Mouse (Mus musculus): ENCODE measurements around the gene Gnb1. TPM values are rescaled to one million over a fixed set of nuclear protein-coding genes. Genes with fewer than 3 reads are reported as not detected.

Gene Gnb1
- total and polyA plus RNA-seq, 3 experiments, result 147 to 257 (median 151) TPM

DNA sequence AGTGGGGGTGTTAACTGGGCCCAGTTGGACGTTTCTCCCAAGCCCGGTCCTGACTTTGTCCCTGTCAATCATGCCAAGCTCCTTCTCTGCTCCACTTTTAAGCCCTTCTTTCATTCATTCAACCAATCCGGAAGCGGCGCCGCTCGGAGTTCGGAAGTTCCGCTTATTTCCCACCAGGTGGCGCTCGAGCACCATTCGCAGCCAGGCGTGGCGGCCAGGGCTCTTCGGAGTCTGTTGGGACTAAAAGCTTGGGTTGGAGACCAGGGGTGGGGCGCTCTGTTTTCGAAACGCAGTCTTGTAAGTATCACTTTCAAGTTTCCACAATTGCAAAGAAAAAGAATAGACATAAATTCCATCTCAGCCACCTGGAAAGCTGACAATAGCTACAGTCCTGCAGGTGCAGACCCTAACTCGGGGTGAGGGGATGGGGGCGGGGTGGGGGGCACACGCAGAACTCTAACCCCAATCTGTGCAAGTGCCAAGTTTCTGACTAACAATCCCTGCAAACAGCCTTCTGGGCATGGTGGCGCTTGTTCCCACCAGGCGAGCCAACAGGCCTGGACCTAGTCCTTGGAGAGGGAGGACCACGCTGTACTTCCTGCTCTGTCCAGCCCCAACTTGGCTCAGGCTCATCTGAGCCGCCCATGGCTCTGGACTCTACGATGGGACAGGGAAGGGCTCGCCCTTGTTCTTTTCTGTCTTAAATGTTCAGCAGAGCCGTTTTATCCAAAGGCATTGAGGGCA, 9.6 kb upstream of the Gnb1 start:
- peak overlapping the region; percentile 78 for H3K27ac ChIP-seq
- intact Hi-C loops (cut with DNase I), result loop anchor here (1.0 to 5.0 kb wide), 5 partner anchors 36 to 301 kb away; partner anchors contain the start of gene Ssu72
- H3K27me3 ChIP-seq (ENCODE audit: control insufficient read depth, insufficient read depth, low read length), result no peaks in the 10 kb centered on the region
- H3K4me1 ChIP-seq (ENCODE audit: control insufficient read depth, insufficient read depth, low read length), result peaks cover 8% of the 10 kb centered on the region
- TF ChIP-seq CTCF (IDR thresholded peaks at IDR 0.05) (no peak; the same call in 1 of the 2 replicates), POLR2A (IDR thresholded peaks at IDR 0.05; ENCODE audit: insufficient read depth, low read depth, low read length) (peak; percentile 77), EP300 (IDR thresholded peaks at IDR 0.05; ENCODE audit: insufficient read depth, low read depth, low read length) (peak; percentile 80; the same call in 1 of the 2 replicates)
- peak overlapping the region; percentile 41; the same call in 1 of the 2 replicates for H3K4me3 ChIP-seq
- no peaks in the 10 kb centered on the region for H3K36me3 ChIP-seq (ENCODE audit: control insufficient read depth, insufficient read depth, low read length)
- peak overlapping the region; percentile 51 for H3K9ac ChIP-seq (ENCODE audit: low read depth, low read length)
- no peaks in the 10 kb centered on the region for H3K79me2 ChIP-seq (replicated peaks; ENCODE audit: control insufficient read depth, insufficient read depth, low read length)
- peak; percentile 83 to 86 for DNase-seq
- WGBS, result 10% methylated on average over 28 of the region's 28 CpGs

DNA sequence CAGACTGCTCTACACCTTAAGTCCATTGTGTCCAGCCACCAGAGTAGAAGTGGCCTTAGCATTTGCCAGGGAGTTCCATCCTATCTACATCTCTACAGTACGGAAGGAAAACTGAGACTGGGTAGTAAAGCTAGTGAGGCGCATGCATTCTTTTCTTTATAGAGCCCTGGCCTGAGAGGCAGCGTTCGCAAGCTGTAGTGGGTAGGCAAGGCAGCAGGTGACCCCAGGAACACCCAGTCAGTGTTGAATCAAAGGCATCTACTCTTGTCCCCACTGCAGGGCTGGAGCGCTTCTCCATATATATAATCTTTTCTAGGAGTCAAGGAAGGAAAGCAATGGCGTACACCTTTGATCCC, 9.1 kb upstream of the Gnb1 start:
- H3K9ac ChIP-seq (ENCODE audit: low read depth, low read length), result peak overlapping the region; percentile 51
- no peak for TF ChIP-seq EP300 (IDR thresholded peaks at IDR 0.05; ENCODE audit: insufficient read depth, low read depth, low read length)
- no peak for TF ChIP-seq POLR2A (IDR thresholded peaks at IDR 0.05; ENCODE audit: insufficient read depth, low read depth, low read length)
- TF ChIP-seq CTCF (IDR thresholded peaks at IDR 0.05), result no peak
- WGBS, result 77% methylated on average over 6 of the region's 6 CpGs
- intact Hi-C loops (cut with DNase I), result loop anchor here (2.0 to 5.0 kb wide), 3 partner anchors 35 to 301 kb away; partner anchors contain the start of gene Ssu72
- H3K27ac ChIP-seq, result peak overlapping the region; percentile 78
- no peak for DNase-seq
- H3K36me3 ChIP-seq (ENCODE audit: control insufficient read depth, insufficient read depth, low read length), result no peaks in the 10 kb centered on the region
- H3K4me3 ChIP-seq, result peak overlapping the region; percentile 41; the same call in 1 of the 2 replicates
- peaks cover 11% of the 10 kb centered on the region for H3K4me1 ChIP-seq (ENCODE audit: control insufficient read depth, insufficient read depth, low read length)
- no peaks in the 10 kb centered on the region for H3K79me2 ChIP-seq (replicated peaks; ENCODE audit: control insufficient read depth, insufficient read depth, low read length)
- no peaks in the 10 kb centered on the region for H3K27me3 ChIP-seq (ENCODE audit: control insufficient read depth, insufficient read depth, low read length)

DNA sequence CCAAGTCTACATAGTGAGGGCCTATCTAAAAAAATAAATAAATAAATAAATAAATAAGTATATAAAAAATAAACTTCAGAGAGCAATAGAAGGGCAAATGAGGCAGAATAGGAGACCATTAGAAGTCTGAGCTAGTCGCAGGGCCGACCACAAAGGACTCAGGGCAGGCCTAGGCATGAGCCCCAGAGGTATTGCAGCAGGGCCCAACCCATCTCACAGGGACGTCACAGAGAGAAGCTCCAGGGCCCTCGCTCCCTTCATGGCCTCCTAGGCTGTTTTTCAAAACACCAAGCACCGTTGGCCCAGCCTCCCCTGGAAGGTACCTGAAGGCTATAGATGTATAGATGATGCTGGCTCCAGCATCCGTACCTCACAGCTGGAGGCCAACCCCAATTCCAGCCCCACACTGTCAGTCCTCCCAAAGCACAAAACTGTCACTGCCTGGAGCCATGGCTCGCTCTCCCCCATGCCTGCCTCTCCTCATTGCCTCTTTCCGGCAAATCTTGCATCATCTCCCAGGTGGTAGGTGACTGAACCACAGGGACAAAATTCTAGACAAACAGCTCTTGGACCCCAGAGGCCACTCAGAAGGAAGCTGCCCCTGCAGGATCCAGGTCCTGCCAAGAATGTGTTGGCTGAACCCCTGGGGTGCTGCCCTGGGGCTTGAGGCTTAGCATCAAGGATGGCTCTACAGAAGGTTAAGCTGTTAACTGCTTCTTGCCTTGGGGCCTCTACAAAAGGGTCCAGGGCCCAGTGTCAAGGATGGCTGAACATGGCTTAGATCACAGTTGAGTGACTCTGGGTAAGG, 8.2 kb upstream of the Gnb1 start:
- Histone ChIP-seq H3K27ac (no peak overlapping the region), H3K9ac (ENCODE audit: low read depth, low read length) (no peak overlapping the region), H3K27me3 (ENCODE audit: control insufficient read depth, insufficient read depth, low read length) (no peaks in the 10 kb centered on the region), H3K36me3 (ENCODE audit: control insufficient read depth, insufficient read depth, low read length) (no peaks in the 10 kb centered on the region), H3K4me3 (no peak overlapping the region), H3K79me2 (replicated peaks; ENCODE audit: control insufficient read depth, insufficient read depth, low read length) (no peaks in the 10 kb centered on the region), H3K4me1 (ENCODE audit: control insufficient read depth, insufficient read depth, low read length) (peaks cover 17% of the 10 kb centered on the region)
- TF ChIP-seq EP300 (IDR thresholded peaks at IDR 0.05; ENCODE audit: insufficient read depth, low read depth, low read length) (no peak), CTCF (IDR thresholded peaks at IDR 0.05) (no peak), POLR2A (IDR thresholded peaks at IDR 0.05; ENCODE audit: insufficient read depth, low read depth, low read length) (no peak)
- WGBS, result 94% methylated on average over 8 of the region's 8 CpGs
- DNase-seq, result no peak
- intact Hi-C loops (cut with DNase I), result loop anchor here (2.0 to 5.0 kb wide), 3 partner anchors 34 to 300 kb away; partner anchors contain the start of gene Ssu72

DNA sequence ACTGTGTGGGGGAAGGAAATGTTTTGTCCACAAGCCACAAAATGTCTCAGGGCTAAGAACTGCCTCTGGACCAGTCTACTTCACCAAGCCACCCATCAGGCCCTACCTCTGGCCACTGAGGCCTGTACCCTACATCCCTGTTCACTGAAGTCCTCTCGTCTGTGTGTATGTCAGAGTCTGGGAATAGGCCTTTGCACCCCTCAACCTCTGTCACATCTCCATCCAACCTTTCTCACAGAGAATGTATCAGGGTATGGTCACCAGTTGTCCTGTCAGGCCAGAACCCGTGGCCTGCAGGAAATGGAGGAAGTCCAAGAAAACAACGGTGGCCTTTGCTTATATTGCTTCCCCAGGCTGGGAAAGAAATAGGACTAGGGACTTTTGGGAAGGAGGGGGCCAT, 5.6 kb upstream of the Gnb1 start:
- Histone ChIP-seq H3K9ac (ENCODE audit: low read depth, low read length) (no peak overlapping the region), H3K79me2 (replicated peaks; ENCODE audit: control insufficient read depth, insufficient read depth, low read length) (no peaks in the 10 kb centered on the region), H3K4me1 (ENCODE audit: control insufficient read depth, insufficient read depth, low read length) (peaks cover 31% of the 10 kb centered on the region), H3K27ac (peak overlapping the region; percentile 57), H3K36me3 (ENCODE audit: control insufficient read depth, insufficient read depth, low read length) (no peaks in the 10 kb centered on the region), H3K4me3 (no peak overlapping the region), H3K27me3 (ENCODE audit: control insufficient read depth, insufficient read depth, low read length) (no peaks in the 10 kb centered on the region)
- WGBS, result 42% methylated on average over 3 of the region's 3 CpGs
- TF ChIP-seq EP300 (IDR thresholded peaks at IDR 0.05; ENCODE audit: insufficient read depth, low read depth, low read length) (no peak), CTCF (IDR thresholded peaks at IDR 0.05) (no peak), POLR2A (IDR thresholded peaks at IDR 0.05; ENCODE audit: insufficient read depth, low read depth, low read length) (no peak)
- DNase-seq, result no peak
- intact Hi-C loops (cut with DNase I), result loop anchor here (5.0 kb wide), 1 partner anchor 42 kb away; no protein-coding TSS in a partner anchor

DNA sequence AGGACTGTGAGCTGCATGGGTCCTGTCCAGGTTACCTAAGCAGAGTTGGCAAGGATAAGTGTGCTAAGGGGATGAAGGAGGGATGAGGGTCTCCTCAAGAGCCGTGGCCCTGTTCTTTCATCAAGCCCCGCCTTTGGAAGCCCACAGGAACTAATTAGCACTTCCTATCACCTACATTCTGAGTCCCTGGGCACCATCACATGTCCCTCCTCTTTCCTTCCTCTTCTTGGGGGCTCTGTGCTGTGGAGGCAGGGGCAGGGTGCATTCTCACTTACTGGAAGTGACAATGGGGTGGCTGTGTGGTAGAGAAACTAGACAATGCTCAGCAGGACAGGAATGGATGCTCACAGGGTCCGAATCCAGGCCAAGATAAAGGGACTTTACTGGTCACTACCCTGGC, 3.4 kb upstream of the Gnb1 start:
- no peak overlapping the region for H3K9ac ChIP-seq (ENCODE audit: low read depth, low read length)
- H3K4me1 ChIP-seq (ENCODE audit: control insufficient read depth, insufficient read depth, low read length), result peaks cover 27% of the 10 kb centered on the region
- intact Hi-C loops (cut with DNase I), result loop anchor here (5.0 kb wide), 1 partner anchor 40 kb away; no protein-coding TSS in a partner anchor

More for the DNA sequence above, 3.4 kb upstream of the Gnb1 start:
- no peaks in the 10 kb centered on the region for H3K27me3 ChIP-seq (ENCODE audit: control insufficient read depth, insufficient read depth, low read length)
- peak overlapping the region; percentile 85 for H3K27ac ChIP-seq
- peak in 1 of 2 experiments; percentile 25 for DNase-seq
- no peak overlapping the region for H3K4me3 ChIP-seq
- TF ChIP-seq EP300 (IDR thresholded peaks at IDR 0.05; ENCODE audit: insufficient read depth, low read depth, low read length) (no peak), CTCF (IDR thresholded peaks at IDR 0.05) (no peak), POLR2A (IDR thresholded peaks at IDR 0.05; ENCODE audit: insufficient read depth, low read depth, low read length) (no peak)
- peaks cover 7% of the 10 kb centered on the region for H3K79me2 ChIP-seq (replicated peaks; ENCODE audit: control insufficient read depth, insufficient read depth, low read length)
- H3K36me3 ChIP-seq (ENCODE audit: control insufficient read depth, insufficient read depth, low read length), result no peaks in the 10 kb centered on the region
- WGBS, result 26% methylated on average over 3 of the region's 3 CpGs

All from heart, adult 2 months (tissue).